Mouse (Mus musculus) heart, postnatal 25 days (tissue): ENCODE data around the gene Ank3. TPM values are rescaled to one million over a fixed set of nuclear protein-coding genes. Genes with fewer than 3 reads are reported as not detected.

Experiments
- DNase-seq: peaks from one replicate; pipeline ENCODE4 v3.0.0; 2022; ENCODE audit warnings: low spot score
- intact Hi-C: fragments of 180-260 bp; cut with DNase I; formaldehyde crosslinking; loops from one replicate; pipeline ENCODE4 v1.15.1; 2025
- total RNA-seq, 2 experiments: library from RNA; stranded (reverse); gene quantifications; 2 replicates each; pipeline ENCODE4 v1.2.3; 2021

The Ank3 gene
- total RNA-seq, 2 experiments from 2014 or later, result 77.8 to 89.0 TPM

DNA sequence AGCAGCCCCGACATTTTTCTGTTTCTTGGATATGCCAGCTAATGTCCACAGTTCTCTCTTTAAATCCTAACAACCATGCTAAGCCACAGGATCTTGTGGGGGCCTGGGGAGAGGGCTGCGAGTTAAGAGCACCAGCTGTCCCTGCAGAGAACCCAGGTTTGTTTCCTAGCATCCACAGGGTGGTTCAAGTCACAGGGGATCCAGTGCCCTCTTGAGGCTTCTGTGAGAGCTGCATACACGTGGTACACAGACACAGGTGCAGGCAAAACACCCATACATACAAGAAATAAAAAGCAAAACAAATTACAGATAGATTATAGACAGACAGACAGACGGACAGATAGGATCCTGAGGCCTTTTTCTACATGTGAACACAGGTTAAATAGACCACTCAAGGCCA is 242.0 kb downstream of the Ank3 start:
- DNase-seq, result no peak
- intact Hi-C loops, result no loop called here

DNA sequence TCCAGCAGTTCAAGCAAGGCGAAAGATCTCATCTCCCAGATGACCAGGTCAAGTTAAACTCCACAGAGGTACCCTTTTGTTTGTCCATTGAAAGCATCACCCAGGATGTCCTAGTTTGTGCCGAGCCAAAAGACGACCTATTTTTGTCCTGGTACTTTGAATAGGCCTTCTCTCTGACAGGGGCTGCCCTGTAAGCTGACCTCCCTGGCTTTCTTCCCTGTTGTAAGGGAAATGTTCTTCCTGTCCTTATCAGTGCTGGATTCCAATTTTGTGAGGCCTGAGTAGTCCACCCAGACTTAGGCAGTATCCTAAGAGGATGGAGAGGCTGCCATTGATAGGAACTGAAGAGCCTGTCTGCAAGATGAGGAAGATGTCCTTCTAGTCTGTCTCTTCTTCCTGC is 244.9 kb downstream of the Ank3 start:
- intact Hi-C loops, result no loop called here
- DNase-seq, result no peak

DNA sequence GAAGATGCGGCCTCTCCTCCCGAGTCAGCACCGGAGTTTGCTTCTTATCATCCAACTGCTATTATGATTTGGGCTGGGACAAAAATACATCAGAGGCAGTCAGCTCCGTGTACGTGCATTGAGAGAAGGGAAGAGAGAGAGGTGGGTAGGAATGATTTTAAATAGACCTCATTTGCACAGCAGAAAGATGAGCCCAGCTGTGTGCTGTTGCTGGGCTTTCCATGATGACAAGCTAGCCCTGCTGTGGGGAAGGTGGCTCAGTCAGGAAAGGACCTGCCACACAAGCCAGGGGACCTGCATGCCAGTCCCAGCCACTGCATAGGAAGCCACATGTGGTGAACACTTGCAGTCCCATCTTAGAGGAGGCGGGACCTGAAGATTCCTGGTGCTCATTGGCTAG is 245.4 kb downstream of the Ank3 start:
- DNase-seq, result no peak
- intact Hi-C loops, result no loop called here

DNA sequence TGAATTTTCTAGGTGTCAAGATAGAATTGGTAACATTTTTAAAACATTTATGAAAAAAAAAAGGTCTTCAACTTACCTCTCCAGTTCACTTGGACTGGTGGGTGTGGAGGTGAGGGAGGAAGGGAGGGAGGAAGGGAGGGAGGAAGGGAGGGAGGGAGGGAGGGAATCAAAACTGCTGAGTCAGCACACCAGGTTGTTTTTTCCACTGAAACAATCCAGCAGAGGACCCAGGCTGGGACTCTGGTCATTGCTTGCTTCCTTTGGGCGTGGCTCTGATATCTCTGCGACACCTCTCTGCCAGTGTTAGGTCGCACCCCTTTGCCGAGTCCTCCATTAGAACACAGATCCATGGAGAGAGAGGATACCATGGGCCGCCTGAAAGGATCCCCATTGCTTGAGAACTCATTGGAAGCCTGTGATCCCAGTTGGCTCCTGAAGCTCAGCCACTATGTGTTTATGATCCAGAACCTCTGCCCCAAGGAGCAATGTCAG is 246.8 kb downstream of the Ank3 start:
- DNase-seq, result no peak
- intact Hi-C loops, result no loop called here

DNA sequence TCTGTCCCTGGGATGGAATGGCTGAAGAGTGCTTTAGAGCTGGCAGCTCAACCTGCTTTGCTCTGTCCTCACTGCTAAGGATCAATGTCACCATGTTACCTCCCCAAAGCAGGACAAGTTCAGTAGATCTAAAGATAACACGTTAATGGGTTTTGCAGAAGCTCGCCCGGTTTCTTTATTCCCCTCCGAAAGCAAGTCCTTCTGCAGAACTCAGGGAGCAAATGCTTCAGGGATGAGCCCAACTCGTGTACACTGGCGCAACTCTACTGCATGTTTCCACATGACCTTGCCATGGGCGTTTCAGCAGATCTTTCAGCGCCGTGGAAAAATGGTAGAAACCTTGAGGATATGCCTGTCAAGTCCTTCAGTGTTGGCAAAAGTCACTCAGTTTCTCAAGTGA is 247.4 kb downstream of the Ank3 start:
- intact Hi-C loops, result no loop called here
- no peak for DNase-seq

DNA sequence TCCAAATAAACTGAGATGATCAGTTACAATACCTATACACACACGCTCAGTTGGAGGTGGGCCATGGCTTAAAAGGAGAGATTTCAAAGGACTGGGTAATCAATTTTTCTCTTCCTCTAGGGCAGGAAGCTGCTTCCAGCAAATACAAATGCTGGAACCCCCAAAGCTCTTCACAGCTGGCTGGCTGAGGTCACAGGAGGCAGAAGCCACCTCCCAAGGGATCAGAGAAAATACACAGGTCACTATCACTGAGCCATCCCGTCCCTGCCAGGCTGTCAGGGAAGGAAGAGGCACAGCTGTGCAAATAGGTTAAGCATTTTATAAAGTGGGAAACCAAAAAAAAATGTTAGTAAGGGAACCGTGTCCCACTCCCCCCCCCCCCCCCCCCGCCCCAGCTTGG is 251.5 kb downstream of the Ank3 start:
- DNase-seq, result no peak
- intact Hi-C loops, result loop anchor here (5.0 to 10.0 kb wide), 3 partner anchors 38 to 645 kb away; no protein-coding TSS in a partner anchor

DNA sequence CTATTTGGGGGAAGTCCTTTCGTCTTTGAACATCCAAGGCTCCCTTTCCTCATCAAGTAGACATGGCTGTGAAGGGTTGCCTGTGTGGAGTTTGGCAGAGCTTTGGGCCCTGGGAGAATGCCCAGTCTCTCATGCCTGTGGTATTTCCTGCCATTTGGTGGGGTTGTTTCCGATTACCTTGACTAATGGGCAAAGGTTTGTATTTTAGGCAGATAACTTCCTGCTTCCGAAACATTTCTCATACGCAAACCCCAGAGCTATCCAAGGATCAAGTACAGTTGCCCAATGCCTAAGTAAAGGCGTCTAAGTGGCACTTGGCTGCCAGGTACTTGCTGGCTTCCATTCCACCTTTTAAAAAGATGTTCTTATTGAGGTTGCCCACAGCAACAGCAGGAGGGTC is 254.1 kb downstream of the Ank3 start:
- intact Hi-C loops, result loop anchor here (5.0 to 10.0 kb wide), 3 partner anchors 40 to 642 kb away; no protein-coding TSS in a partner anchor
- peak; percentile 28 for DNase-seq

DNA sequence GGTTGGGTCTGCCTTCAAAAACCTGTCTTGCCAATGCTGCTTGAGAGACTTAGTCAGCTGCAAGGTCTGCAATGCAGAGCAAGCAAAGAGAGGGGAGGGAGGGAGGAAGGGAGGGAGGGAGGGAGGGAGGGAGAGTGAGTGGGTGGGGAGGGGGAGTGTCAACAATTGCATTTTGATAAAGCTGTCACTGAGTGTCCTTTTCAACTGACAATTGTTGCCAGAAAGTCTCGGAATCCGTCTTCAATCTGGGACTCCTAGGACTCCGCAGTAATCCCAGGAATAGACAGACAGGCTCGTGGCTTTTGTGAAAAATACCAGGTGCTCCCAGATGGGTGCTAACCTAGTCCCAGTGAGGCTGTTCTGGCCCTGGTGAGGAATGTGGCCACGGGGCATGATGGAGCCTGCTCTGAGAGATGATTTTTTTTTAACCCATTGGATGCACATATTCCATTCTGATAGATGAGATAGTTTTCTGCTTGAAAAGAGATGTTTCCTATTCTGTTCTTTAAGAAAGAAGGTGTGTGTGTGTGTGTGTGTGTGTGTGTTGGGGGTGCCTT is 254.6 kb downstream of the Ank3 start:
- DNase-seq, result no peak
- intact Hi-C loops, result loop anchor here (5.0 to 10.0 kb wide), 3 partner anchors 41 to 642 kb away; no protein-coding TSS in a partner anchor

DNA sequence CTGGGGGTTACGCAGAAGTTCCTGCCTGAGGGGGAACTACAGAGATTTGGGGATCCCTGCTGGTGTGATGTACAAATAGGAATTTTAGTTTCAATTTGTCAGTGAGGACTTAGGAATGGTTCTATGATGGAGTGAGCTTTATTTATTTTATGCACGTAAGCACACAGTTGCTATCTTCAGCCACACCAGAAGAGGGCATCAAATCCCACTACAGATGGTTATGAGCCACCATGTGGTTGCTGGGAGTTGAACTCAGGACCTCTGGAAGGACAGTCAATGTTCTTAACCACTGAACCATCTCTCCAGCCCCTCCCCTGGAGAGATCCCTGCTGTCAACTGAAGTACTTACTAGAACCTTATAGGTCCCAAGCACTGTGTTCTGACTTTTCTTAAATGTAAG is 255.6 kb downstream of the Ank3 start:
- intact Hi-C loops, result loop anchor here (1.0 to 10.0 kb wide), 4 partner anchors 42 to 641 kb away; no protein-coding TSS in a partner anchor

DNA sequence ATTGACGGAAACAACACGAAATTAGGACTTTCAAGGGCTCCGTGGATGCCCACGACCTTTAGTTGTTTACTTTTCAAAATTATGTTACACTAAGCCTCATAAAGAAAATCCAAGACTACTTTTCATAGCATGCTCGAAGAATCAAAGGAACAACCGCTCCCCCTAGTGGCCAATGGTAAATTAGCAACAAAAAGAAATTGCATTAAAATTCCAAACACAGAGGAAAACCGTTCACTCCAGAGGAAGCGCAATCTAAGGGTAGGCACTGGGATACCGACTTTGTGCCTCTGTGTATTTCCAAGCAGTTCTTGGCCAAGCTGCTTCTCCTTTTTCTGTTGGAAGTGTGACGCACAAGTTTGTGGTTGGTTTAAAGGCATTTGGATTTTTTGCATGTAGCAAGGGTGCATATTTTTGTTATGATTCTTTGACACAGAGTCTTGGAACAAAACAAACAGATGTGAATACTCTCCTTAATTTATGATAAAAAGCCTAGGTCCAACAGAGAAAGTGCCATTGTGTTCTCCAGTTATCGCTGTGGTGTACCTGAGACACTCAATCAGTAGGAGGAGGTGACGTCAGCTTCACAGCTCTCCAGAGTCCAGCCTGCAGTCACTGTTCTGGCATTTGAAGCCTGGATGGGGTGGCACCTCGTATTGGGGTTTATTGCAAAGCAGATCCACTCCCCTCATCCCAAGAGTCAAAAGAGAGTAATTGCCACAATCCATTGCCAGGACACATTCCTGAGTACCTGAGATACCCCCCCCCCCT is 256.5 kb downstream of the Ank3 start:
- intact Hi-C loops, result loop anchor here (1.0 to 10.0 kb wide), 5 partner anchors 43 to 640 kb away; no protein-coding TSS in a partner anchor
- DNase-seq, result no peak

More for the DNA sequence above, 255.6 kb downstream of the Ank3 start:
- DNase-seq, result no peak

DNA sequence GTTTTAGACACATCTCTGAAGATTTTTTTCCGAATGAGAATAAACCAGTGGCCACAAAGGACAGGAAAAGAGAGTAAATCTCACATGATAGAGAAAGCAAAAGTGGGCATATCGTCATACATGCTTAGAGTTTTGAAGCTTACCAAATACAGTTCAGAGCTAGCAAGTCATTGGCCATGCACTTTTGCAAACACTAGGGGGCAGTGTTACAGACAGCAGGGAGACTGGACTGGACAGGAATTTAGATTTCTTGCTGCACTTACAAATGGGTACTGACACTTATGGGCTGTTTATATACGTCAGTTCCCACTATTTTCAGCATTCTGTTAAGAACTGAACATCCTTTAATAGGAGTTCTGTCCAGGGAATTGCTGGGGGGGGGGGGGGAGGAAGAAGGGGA is 257.7 kb downstream of the Ank3 start:
- DNase-seq, result no peak
- intact Hi-C loops, result loop anchor here (5.0 to 10.0 kb wide), 2 partner anchors 124 to 638 kb away; no protein-coding TSS in a partner anchor

DNA sequence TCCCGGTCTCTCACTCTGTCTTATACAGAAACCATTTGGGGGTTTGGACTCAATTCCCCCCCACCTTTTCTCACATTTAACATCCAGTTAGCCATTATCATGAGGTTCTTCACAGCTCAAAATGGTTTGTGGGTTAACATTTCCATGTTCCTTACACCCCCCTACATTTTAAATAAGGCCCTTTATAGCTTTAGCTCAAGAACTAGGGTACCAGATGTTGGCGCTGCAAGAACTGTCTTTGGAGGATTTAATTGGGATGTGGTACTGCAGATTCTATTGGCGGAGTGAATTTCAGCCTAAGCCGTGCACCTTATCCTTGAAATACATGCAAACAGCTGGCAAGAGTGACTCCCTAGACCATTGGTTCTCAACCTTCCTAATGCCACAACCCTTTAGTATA is 261.2 kb downstream of the Ank3 start:
- no peak for DNase-seq
- intact Hi-C loops, result loop anchor here (5.0 to 10.0 kb wide), 3 partner anchors 128 to 635 kb away; no protein-coding TSS in a partner anchor

DNA sequence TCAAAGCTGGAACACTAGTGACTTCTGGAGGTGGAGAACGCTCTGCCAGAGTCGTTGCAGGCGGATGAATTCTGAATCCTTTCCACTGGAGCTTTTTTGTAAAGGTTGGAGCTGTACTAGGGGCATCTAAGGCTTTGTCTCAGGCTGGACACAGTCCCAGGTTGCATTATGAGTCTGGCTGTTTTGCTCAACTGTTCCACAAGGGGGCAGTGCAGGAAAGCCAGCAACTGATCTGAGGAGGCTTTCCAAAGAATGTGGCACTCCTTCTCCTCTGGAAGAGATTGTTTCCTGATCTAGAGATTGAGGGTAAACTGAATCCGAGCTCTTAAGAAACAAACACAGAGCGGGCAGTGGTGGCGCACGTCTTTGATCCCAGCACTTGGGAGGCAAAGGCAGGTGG is 263.8 kb downstream of the Ank3 start:
- no peak for DNase-seq
- intact Hi-C loops, result loop anchor here (1.0 to 5.0 kb wide), 3 partner anchors 131 to 300 kb away; no protein-coding TSS in a partner anchor

DNA sequence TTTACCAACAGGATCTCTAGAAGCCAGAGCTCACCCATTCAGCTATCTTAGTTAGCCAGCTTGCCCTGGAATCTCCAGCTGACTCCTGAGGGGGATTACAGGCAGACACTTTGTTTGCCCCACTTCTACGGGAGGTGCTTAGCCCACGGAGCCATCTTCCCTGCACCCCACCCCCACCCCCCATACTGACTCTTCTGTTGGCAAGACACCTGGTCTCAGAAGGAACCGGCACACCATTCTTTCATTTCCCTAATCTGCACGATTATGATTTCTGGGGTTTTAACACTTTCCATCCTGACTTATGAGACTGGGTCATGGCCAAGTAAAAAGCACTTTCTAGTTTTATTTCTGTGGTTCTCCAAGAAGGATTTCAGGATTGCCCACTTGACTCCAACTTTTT is 268.9 kb downstream of the Ank3 start:
- intact Hi-C loops, result no loop called here
- DNase-seq, result no peak

DNA sequence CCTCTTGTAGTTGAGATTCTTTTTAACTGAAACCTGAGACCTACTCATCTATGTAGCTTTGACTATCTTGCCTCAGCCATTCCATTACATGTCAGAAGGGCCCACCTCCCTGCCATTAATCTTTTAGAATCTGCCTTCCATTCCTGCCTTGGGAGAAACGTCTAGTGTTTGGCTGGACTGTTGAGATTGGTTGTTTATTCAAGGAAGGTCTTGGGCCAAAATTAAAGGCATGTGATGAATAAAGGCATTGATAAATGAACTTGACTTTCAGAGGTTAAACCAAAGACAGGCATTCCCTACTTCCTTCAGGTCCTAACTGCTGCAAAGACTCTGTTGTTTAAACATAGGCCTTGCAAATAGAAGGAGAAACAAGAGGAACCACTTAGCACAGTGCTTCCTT is 271.9 kb downstream of the Ank3 start:
- intact Hi-C loops, result no loop called here
- no peak for DNase-seq

DNA sequence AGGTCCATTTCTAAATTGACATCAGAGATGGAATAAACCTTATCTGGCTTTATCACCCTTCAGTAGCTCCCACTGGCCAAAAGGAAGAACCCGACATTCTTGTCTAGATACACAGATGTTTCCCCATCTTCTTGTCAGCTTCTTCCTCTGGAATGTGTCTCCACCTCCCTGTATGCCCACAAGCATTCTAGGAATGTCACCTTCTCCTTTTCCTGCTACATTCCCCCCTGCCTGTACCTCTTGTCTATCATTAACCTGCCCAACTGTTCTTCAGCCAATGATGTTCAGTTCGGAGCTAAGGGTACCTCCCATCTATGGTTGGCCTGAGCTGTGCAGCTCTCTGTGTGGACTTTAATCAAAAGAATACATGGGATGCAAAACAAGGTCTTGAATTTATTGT is 272.4 kb downstream of the Ank3 start:
- intact Hi-C loops, result no loop called here
- DNase-seq, result no peak

DNA sequence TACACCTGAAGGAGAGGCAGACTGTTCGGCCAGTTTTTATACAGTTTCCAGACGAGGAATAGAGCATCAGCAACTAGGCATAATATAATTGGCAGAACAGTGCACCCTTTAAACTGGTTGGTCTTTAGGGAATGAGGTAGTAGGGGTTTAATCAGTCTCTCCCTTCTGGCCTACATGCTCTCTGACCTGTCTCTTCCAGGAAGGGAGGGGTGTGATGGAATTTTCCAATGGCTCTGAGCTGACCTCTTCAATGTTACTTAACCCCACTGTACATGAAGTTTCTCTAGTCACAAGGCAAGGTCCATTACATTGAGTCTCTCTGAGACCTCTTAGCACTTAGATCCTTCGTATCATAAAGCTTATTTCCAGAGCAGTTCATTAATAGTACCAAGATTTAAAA is 272.9 kb downstream of the Ank3 start:
- no peak for DNase-seq
- intact Hi-C loops, result no loop called here

DNA sequence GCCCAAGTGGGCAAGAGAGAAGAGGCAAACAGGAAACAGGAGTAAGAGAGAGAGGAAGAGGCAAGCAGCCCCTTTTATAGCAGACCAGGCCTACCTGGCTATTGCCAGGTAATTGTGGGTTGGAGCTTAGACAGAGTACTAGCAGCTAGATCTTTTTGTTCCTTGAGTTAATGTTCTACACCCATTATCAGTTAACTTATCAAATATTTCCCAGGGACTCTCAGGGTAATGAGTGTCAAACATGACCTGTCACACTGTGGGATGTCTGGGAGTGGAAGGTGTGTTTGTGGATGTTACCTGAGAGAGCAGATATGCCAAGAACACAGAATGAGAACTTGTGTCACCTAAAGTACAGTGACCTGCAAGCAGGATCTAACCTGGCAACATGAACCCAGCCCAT is 274.0 kb downstream of the Ank3 start:
- intact Hi-C loops, result no loop called here
- no peak for DNase-seq

DNA sequence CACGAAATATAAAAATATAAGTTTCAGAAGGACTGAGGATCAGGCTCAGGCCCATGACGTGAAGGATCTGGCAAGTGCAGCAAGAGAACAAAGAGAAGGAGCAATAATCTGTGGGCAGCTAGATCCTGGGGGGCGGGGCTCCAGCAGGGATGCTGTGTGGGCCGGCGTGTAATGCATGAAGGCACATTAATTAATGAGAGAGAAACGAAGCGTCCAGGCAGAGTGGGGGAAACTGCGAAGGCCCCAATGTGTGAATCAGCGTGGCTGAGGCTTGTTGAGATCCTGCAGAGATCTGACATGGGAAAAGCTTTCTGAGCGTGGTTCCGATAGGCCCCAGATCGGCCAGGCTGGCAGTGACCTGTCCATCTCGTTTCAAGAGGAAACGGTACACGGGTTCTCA is 279.7 kb downstream of the Ank3 start:
- DNase-seq, result no peak
- intact Hi-C loops, result no loop called here

DNA sequence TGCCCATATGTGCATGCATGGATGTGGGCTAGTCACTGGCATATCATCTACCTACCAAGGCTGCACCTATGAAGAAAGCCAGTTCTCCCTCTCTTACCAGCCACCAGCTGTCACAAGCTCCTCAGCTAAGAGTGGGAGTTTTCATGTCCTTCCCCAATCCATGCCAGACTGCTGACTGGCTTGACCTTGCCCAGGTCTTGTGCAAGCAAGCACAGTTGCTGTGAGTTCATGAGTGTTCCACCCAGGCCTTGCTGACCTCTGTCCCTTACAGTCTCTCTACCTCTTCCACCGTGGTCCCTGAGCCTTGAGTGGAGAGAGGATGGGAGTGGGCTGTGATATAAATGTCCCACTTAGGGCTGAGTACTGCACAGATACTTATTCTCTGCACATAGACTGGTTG is 287.8 kb downstream of the Ank3 start:
- intact Hi-C loops, result no loop called here
- DNase-seq, result no peak

DNA sequence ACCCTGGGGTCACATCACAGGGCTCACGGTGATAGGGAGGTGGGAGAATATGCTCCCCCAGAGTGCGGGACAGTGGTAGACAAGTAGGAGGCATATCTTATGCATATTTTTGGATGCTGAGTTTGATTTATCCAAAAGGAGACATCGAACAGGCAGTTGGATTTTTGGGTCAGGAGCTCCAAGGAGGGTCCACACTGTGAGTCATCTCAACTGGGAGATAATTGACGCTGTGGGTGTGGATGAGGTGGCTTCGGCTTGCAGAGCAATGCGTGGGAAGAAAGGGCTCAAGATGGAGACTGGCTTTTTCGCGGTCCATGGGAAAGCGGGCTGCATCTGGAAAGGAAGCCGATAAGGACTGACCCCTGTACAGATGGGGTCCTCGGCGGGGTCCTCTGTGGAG is 290.5 kb downstream of the Ank3 start:
- no peak for DNase-seq
- intact Hi-C loops, result no loop called here
